Mouse (Mus musculus): ENCODE measurements around the gene Srarp. TPM values are rescaled to one million over a fixed set of nuclear protein-coding genes. Genes with fewer than 3 reads are reported as not detected.

The Srarp gene
- not detected for polyA plus RNA-seq (2017; shearing (Covaris generic))

DNA sequence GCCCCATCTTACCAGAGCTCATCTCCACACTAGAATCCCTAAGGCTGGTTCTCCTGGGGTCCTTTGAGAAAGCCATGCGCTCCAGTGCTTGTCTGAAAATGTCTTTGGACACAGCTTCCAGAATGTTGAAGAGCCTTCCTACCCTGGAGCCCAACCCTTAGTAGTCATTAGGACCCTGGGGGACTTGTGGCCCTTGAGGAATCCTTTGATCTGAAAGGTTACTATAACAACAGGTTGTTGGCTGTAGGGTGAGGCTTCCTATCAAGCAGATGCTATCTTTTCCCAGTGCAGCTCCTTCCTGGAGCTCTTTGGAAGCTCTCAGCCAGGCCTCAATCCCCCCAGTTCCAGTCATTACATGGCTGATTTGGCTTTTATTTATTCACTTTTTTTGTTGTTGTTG, at the start of gene Srarp:
Gene Srarp, minus strand, starts transcription at position 132 of the 400 bp plus-strand sequence.
- no peak for ATAC-seq

- ATAC-seq, result no peak
Measured at GRCm38 (mm10) chr4:141484071-141484470, 48.2 kb upstream of the Srarp start.

DNA sequence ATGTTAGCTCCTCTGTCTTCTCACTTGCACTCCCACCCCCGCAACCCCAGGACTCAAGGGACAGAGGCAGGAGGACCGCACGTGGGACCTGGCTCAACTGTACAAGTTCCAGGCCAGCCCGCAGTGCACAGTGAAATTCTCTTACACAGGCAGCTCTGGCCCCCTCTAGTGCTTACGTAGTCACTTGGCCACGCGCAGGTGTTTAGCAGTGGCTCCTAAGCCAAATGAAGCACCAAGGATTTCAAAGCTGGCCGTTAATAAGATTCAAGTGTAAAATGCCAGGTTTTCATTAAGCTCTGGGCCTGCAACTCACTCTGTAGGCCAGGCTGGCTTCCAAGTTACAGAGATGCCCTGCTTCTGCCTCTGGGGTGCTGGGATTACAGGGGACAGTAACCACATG, 43.5 kb upstream of the Srarp start:
- ATAC-seq, result no peak

- no peak for ATAC-seq
Measured at GRCm38 (mm10) chr4:141478794-141479193, 42.9 kb upstream of the Srarp start.

DNA sequence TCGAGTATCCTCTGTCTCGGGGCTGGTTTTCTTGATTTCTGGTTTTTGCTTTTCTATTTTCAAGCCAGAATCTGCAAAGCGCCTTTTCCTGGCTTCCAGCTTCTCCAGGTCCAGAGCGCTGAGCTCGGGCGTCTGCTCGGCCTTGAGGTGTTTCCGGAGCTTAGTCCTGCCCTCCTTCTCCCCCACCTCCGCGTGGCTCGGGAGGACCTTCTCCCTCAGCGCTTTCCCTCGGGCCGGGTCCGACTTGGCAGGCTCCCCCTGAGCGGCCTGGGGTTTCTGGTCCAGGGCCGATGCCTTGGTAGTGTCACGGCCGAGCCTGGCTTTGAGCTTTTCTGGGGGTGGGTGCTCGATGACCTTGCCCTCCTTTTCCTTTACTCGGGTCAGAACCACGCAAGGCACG, 42.3 kb upstream of the Srarp start:
- ATAC-seq, result no peak

DNA sequence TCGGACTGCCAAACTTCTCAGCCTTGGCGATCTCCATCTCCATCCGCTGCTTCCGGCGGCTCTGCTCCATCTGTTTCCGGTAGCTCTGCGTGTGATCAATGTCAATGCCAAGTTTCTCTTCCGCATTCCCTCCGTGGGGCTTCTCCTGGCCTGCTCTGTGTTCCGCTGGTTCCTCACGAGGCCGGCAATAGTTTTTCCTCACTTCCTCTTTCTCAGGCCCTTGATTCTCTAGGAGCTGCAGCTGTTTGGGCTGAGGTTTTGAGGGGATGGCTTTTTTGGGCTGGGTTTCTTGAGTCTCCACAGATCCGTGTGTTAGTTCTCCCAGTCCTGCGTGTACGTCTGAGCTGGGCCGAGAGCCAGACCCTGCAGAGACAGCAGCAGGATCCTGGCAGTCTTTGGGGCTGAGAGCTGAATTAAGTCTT, 41.8 kb upstream of the Srarp start:
- no peak for ATAC-seq

DNA sequence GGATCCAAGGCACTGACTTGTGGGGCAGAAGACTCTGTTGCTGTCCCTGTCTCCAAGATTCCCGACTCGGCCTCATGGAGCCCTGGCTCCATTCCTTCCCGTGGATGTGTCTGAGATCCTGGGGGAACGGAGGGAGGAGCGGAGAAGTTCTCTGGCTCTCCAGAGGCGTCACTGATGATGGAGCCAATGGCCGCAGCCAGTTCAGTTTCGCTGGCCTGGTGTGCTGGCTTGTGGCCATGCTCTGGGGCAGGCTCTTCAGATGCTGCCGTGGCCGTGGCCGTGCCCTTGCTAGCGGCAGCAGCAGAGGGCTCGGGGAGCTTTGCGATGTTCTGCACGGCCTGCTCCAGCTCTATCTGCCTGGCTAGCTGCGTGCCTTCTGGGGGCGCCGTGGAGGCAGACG, 38.5 kb upstream of the Srarp start:
- ATAC-seq, result no peak

DNA sequence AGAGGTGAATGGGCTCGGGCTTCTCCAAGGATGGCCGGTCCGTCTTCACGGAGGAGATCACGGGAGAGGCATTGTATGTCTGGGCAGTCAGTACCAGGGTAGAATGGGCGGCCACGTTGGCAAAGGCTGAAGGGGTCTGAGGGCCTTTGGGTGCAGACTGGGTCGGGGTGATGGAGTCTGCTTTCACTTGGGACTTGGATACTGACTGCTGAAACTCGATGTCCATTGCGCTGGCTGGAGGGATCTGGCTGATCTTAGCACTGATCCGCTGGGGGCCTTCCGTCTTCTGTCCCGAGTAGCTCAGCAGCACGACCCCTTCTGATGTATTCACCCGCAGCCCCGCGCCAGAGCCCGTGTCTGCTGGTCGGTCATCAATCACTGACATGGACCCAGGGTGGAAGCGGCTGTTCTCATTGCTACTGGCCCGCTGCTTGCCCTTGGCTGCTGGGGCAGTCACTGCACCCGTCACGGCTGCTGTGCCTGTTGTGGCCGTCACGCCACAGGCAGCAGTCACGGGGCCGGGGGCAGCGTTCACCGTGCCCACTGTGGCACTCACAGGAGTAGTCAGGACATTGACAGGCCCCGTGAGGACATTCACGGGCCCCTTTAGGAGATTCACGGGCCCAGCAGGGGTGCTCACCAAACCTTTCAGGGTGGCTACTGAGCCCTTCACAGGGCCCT, 36.9 kb upstream of the Srarp start:
- no peak for ATAC-seq

- ATAC-seq, result no peak
Measured at GRCm38 (mm10) chr4:141471491-141471890, 35.6 kb upstream of the Srarp start.

DNA sequence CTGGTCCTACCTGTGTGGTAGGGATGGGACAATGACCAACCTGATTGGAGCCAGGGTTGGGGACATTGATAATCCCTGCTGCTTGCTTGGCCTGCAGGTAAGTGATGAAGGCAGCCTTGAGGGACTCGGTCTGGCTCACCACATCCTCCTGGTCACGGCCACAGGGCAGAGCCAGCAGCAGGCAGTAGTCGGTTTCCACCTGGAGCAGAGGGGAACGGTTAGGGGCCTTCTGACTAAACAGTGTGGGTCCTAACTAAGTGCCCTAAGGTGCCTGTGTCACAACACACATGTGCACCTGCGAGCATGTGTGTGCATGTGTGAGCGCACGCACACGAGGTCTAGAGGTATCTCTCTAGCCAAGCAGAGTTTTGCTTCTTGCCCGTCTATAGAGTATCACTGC, 33.4 kb upstream of the Srarp start:
- no peak for ATAC-seq

- ATAC-seq, result no peak
Measured at GRCm38 (mm10) chr4:141468576-141468975, 32.7 kb upstream of the Srarp start.

GRCm38 (mm10) chr4:141467581-141467927, 31.6 kb upstream of the Srarp start:
- no peak for ATAC-seq

DNA sequence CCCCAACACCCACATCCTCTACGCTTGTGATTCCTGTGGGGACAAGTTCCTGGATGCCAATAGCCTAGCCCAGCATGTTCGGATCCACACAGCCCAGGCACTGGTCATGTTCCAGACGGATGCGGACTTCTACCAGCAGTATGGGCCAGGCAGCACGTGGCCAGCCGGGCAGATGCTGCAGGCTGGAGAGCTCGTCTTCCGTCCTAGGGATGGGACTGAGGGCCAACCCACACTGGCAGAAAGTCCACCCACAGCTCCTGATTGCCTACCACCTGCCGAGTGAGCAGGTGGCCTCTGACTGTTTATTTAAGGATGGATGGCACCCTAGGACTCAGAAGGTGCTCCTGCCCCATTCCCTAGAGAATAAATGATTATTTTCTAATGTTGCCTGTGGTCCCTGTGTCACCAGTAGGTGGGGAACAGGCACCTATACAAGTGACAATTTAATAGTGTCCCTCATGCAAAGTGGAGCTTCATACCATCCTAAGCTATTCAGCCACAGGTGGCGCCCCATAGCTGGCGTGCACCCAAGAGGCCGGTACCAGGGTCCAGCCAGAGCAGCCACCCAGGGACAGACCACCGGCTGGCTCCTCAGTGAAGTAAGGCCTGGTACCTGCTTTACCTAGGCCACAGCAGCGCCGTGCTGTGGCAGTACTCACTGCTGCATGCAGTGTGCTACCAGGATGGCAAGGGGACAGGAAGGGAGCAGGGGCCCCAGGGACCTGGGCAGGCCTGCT, 31.1 kb upstream of the Srarp start:
- ATAC-seq, result no peak

DNA sequence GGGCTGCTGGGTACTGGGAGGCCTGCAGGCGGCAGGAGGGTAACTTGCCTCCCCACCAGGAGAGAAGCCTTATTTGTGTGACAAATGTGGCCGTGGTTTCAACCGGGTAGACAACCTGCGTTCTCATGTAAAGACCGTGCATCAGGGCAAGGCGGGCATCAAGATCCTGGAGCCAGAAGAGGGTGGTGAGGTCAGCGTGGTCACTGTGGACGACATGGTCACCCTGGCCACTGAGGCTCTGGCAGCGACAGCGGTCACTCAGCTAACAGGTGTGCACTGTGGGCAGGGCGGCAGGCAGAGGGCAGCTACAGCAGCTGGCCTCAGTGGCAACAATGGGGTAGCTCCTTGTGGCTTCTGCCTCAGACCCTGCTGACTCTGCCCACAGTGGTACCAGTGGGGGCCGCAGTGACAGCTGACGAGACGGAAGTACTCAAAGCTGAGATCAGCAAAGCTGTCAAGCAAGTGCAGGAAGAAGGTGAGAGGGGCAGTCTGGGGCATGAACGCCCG, 30.4 kb upstream of the Srarp start:
- no peak for ATAC-seq

GRCm38 (mm10) chr4:141465512-141466288, 29.8 kb upstream of the Srarp start:
- ATAC-seq, result no peak

DNA sequence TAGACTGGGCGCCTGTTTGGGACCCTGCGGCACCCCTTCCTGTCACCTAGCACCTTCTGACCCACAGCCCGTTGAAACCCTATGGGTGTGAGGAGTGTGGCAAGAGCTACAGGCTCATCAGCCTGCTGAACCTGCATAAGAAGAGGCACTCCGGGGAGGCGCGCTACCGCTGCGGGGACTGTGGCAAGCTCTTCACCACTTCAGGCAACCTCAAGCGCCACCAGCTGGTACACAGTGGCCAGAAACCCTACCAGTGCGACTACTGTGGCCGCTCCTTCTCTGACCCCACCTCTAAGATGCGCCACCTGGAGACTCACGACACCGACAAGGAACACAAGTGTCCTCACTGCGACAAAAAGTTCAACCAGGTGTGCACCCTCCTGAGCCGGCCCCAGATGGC, 28.8 kb upstream of the Srarp start:
- ATAC-seq, result no peak

DNA sequence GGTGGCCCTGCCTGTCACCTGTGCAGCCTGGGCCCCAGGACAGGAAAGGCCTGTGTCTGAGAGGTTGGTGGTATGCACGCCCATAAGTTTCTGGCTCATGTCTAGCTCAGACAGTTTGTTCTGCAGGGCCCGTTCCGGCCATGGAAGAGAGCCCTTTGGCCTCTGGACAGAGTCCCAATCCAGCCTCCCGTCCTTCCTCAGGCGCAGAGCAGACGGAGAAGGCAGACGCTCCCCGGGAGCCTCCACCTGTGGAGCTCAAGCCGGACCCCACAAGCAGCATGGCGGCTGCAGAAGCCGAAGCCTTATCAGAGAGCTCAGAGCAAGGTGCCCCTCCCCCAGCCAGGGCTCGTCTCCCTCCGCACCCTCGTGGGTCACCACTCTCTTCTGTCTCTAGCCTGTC, 27.6 kb upstream of the Srarp start:
- ATAC-seq, result no peak

- no peak for ATAC-seq
Measured at GRCm38 (mm10) chr4:141461576-141461975, 25.7 kb upstream of the Srarp start.

- no peak for ATAC-seq
Measured at GRCm38 (mm10) chr4:141461088-141461487, 25.2 kb upstream of the Srarp start.

- ATAC-seq, result no peak
Measured at GRCm38 (mm10) chr4:141460481-141460880, 24.6 kb upstream of the Srarp start.

- no peak for ATAC-seq
Measured at GRCm38 (mm10) chr4:141459766-141460165, 23.9 kb upstream of the Srarp start.

DNA sequence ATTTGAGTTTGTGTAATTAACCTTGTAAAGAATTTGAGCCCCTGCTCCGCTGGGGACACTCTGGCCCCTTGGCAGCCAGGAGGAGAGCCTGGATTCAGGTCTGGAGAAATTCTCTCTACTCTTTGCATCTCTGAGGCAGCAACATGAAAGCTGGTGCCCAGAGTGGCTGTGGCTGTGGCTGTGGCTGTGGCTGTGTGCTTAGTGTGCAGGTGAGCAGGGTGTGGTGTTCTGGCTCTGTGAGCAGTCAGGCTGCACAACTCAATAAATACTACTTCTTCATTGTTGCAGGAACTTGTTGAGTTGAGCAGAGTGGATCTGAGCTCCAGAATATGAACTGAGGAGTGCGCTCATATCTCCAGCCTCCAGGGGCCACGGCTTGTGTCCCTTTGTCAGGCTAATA, 23.0 kb upstream of the Srarp start:
- no peak for ATAC-seq

DNA sequence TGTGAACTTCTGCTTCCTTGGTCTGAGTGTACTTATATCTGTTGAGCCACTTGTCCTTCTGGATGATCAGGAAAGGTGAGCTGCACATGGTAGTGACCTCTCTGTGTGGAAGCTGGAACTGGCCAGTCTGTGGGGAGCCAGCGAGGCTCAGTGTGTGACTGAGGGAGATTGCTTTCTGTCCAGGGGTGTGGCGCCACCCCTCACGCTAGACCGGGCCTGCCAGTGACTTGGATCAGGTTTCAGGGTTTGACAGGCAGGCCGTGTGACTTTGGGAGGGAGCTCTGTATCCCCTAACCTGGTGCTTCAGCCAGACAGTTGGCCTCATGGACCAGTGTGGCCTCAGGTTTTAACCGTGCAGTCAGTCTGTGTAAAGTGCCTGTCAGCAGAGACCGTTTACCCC, 22.3 kb upstream of the Srarp start:
- ATAC-seq, result no peak

Measured in CD4-positive, CD25-positive, alpha-beta regulatory T cell, adult 4 months (primary cell).